Mouse (Mus musculus) liver, adult 2 months (tissue): Measurements from ENCODE around the gene Hcar1.

ENCODE experiments used
- CTCF ChIP-seq: fragments of 200-500 bp; IDR thresholded peaks from 2 replicates; pipeline ENCODE4 v1.5.1; 2011; ENCODE audit warnings: low read depth, low read length, control low read depth
- POLR2A ChIP-seq: fragments of 200-500 bp; IDR thresholded peaks from 2 replicates; pipeline ENCODE4 v1.6.1; 2011; ENCODE audit warnings: low read length, control low read depth; ENCODE audit not compliant: insufficient read depth; ENCODE audit errors: extremely low read depth

GRCm38 (mm10) chr5:123883891-123884290 is 4.1 kb upstream of the Hcar1 start:
- TF ChIP-seq CTCF: no peak
- TF ChIP-seq POLR2A: no peak
